Mouse (Mus musculus) liver, postnatal 0 days (tissue): ENCODE results near the gene Trim7. TPM values are rescaled to one million over a fixed set of nuclear protein-coding genes. Genes with fewer than 3 reads are reported as not detected.
A peak's percentile ranks its signal among the peaks of the same experiment; 100 is the strongest.
"Not testable (repeated sequence)": the region's sequence is repeated elsewhere in the genome, so short reads cannot be mapped to it uniquely, and the experiment has no call there.

Source experiments
- ATAC-seq: fragments of 200-750 bp; cut with Nextera tagmentation; 2 replicates; pipeline ENCODE4 v1.8.0; 2017; ENCODE audit warnings: mild to moderate bottlenecking, moderate library complexity
- DNase-seq: peaks from one replicate; pipeline ENCODE4 v3.0.0-alpha.2; 2016
- H3K27ac ChIP-seq: fragments of 300-500 bp; sonication (generic); 2 replicates; pipeline ENCODE4 v1.5.1; 2014; ENCODE audit warnings: antibody characterized with exemption, moderate library complexity, mild to moderate bottlenecking, low read depth
- H3K27me3 ChIP-seq: fragments of 300-500 bp; sonication (generic); 2 replicates; pipeline ENCODE4 v1.6.1; 2014; ENCODE audit warnings: low read length, control low read depth, mixed read lengths; ENCODE audit not compliant: insufficient read depth
- H3K36me3 ChIP-seq: fragments of 300-500 bp; sonication (generic); replicated peaks from 2 replicates; pipeline ENCODE4 v1.6.1; 2014; ENCODE audit warnings: mild to moderate bottlenecking, control low read depth, low read length, moderate library complexity, mixed read lengths; ENCODE audit not compliant: insufficient read depth
- H3K4me1 ChIP-seq: fragments of 300-500 bp; sonication (generic); 2 replicates; pipeline ENCODE4 v1.6.1; 2014; ENCODE audit warnings: antibody characterized with exemption, mild to moderate bottlenecking, control low read depth; ENCODE audit not compliant: insufficient read depth
- H3K4me2 ChIP-seq: fragments of 300-500 bp; sonication (generic); 2 replicates; pipeline ENCODE4 v1.6.1; 2014; ENCODE audit warnings: low read depth, mild to moderate bottlenecking, low read length, moderate library complexity, mixed read lengths
- H3K4me3 ChIP-seq: fragments of 300-500 bp; sonication (generic); 2 replicates; pipeline ENCODE4 v1.5.1; 2014; ENCODE audit warnings: low read depth, low read length
- H3K9ac ChIP-seq: fragments of 300-500 bp; sonication (generic); replicated peaks from 2 replicates; pipeline ENCODE4 v1.6.1; 2014; ENCODE audit warnings: mild to moderate bottlenecking, moderate library complexity
- H3K9me3 ChIP-seq: fragments of 300-500 bp; sonication (generic); 2 replicates; pipeline ENCODE4 v1.6.1; 2016; ENCODE audit warnings: mild to moderate bottlenecking, control low read depth, low read length, mixed read lengths
- CTCF ChIP-seq: sonication (generic); IDR thresholded peaks from 2 replicates; pipeline ENCODE4 v1.5.1; 2016; ENCODE audit warnings: antibody characterized with exemption, low read depth
- EP300 ChIP-seq: IDR thresholded peaks from 2 replicates; pipeline ENCODE4 v1.6.1; 2016; ENCODE audit warnings: antibody characterized with exemption, low read depth, mild to moderate bottlenecking
- WGBS: fragments of 180-500 bp; shearing (Covaris S2); extraction: QIAGEN DNeasy Blood & Tissue Kit; methylation state at CpG from one replicate; pipeline ENCODE4 v1.1.7; 2014; ENCODE audit not compliant: insufficient replicate concordance; 5-methylcytosine and 5-hydroxymethylcytosine counted together
- polyA plus RNA-seq: library from polyadenylated mRNA; unstranded; fragments of >200 nt; fragmentation: Nextera tagmentation; extraction: Ambion mirVana; gene quantifications from 2 replicates; pipeline ENCODE4 v1.2.1, GENCODE M21; 2015

Gene Trim7
- polyA plus RNA-seq, 1 experiment from 2014 or later = 0.48 TPM

- TF ChIP-seq CTCF (no peak), EP300 (no peak)
- 53% methylated on average over 2 of the region's 2 CpGs for WGBS
- DNase-seq = no peak
- H3K4me3 ChIP-seq = no peak overlapping the region
- ATAC-seq = peak; percentile 61
- no peak overlapping the region for H3K9ac ChIP-seq
- H3K4me1 ChIP-seq = peaks cover 10% of the 10 kb centered on the region; the same call in 1 of the 2 replicates
- no peak overlapping the region for H3K27ac ChIP-seq
- no peaks in the 10 kb centered on the region for H3K27me3 ChIP-seq
- no peak overlapping the region for H3K4me2 ChIP-seq
- no peaks in the 10 kb centered on the region for H3K36me3 ChIP-seq
- H3K9me3 ChIP-seq = no peaks in the 10 kb centered on the region
Observed at GRCm38 (mm10) chr11:48898812-48899431, 73.0 kb downstream of the Trim7 start.

DNA sequence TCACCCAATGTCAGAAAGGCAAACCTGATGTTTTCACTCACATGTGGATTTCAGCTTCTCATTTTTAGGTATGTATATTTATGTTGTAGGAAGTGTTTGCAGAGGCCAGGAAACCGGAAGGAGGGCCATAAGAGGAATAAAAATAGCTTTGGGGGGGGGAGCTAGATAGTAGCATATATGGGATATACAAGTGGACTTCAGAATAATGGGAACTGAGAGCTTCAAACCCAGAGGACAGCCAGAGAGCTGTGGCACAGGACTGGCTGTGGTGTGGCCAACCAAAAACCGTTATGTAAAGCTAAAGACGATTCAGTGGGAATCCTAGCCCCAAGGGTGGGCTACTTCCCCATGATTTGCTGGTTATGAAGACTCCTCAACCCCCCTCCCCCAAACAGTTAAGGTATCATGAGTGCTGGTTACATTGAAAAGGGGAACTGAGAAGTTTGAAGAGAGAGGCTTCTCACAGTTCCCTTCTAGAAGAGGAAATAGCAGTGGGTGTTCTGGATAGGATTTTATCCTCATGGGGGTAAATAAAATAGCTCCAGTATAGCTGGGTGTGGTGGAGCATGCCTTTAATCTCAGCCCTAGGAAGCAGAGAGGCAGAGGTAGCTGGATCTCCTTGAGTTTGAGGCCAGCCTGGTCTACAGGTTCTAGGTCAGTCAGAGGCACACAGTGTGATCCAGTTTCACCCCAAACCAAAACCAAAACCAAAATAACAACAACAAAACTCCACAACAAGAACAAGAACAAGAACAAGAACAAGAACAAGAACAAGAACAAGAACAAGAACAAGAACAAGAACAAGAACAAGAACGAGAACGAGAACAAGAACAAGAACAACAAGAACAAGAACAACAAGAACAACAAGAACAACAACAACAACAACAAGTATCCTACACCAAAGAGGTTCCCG lies 75.0 kb downstream of the Trim7 start:
- H3K36me3 ChIP-seq, H3K9ac ChIP-seq, H3K4me1 ChIP-seq, H3K4me3 ChIP-seq, H3K9me3 ChIP-seq, H3K4me2 ChIP-seq, H3K27me3 ChIP-seq: not testable (repeated sequence)
- H3K27ac ChIP-seq = peak overlapping the region; percentile 85
- ATAC-seq (peak; percentile 64), DNase-seq (peak; percentile 22)
- peak; percentile 83 for TF ChIP-seq EP300
- 50% methylated on average over 6 of the region's 6 CpGs for WGBS

GRCm38 (mm10) chr11:48901567-48901930 lies 75.6 kb downstream of the Trim7 start:
- Histone ChIP-seq H3K4me2 (peak overlapping the region; percentile 35), H3K27ac (peak overlapping the region; percentile 85), H3K4me3 (0 out of 2 replicates have a peak overlapping the region, but pooled peaks have one; percentile 6)
- not testable (repeated sequence) for H3K4me1 ChIP-seq, H3K9me3 ChIP-seq, H3K27me3 ChIP-seq, DNase-seq, H3K9ac ChIP-seq, H3K36me3 ChIP-seq
- ATAC-seq = peak; percentile 35; the same call in 1 of the 2 replicates
- WGBS = 57% methylated on average over 1 of the region's 1 CpGs

Other genes with a start within 250 kb of the Trim7 start
- 397 and 398 TPM in 2 replicates for gene Rack1, start 25.8 kb upstream of the Trim7 start, polyA plus RNA-seq
- gene Trim41, start 8.8 kb upstream of the Trim7 start, polyA plus RNA-seq = 2.2 and 2.3 TPM in 2 replicates
- gene Gm12184, start 515 bp downstream of the Trim7 start, polyA plus RNA-seq = 4.9 and 5.0 TPM in 2 replicates
- 42.7 and 44.1 TPM in 2 replicates for gene Irgm1, start 45.5 kb downstream of the Trim7 start, polyA plus RNA-seq
- 0.66 and 0.86 TPM in 2 replicates for gene Gm5431, start 76.1 kb downstream of the Trim7 start, polyA plus RNA-seq
- gene Psme2b, start 120.0 kb downstream of the Trim7 start, polyA plus RNA-seq = 4.2 and 4.5 TPM in 2 replicates
- 0.16 and 0.17 TPM in 2 replicates for gene Olfr56, start 152.7 kb downstream of the Trim7 start, polyA plus RNA-seq
- 0.67 and 1.2 TPM in 2 replicates for gene 9930111J21Rik1, start 153.3 kb downstream of the Trim7 start, polyA plus RNA-seq
- gene Gm12185, start 166.1 kb downstream of the Trim7 start, polyA plus RNA-seq = 0.05 TPM in 1 of 2 replicates, not detected in the other
- 36.5 and 38.9 TPM in 2 replicates for gene Tgtp1, start 168.0 kb downstream of the Trim7 start, polyA plus RNA-seq
- gene 9930111J21Rik2, start 225.1 kb downstream of the Trim7 start, polyA plus RNA-seq = 1.2 and 1.4 TPM in 2 replicates
- 5.1 and 7.1 TPM in 2 replicates for gene Tgtp2, start 238.1 kb downstream of the Trim7 start, polyA plus RNA-seq